Mouse (Mus musculus): ENCODE measurements around the gene Grip2. TPM values are rescaled to one million over a fixed set of nuclear protein-coding genes. Genes with fewer than 3 reads are reported as not detected.

Gene Grip2
- polyA plus RNA-seq, 1 experiment, result 0.33 TPM

- TF ChIP-seq POLR2A (IDR thresholded peaks at IDR 0.05; ENCODE audit: control insufficient read depth, low read depth, low read length), result no peak
- TF ChIP-seq CTCF (IDR thresholded peaks at IDR 0.05; ENCODE audit: control insufficient read depth, insufficient read depth, insufficient replicate concordance, low read depth, low read length), result no peak
- no peaks in the 10 kb centered on the region; the same call in 1 of the 2 replicates for H3K4me1 ChIP-seq (ENCODE audit: control insufficient read depth, insufficient read depth, low read length)
- H3K4me3 ChIP-seq (ENCODE audit: control insufficient read depth, low read depth, low read length), result no peak overlapping the region
- H3K27ac ChIP-seq (ENCODE audit: control insufficient read depth, insufficient read depth, low read depth, low read length), result no peak overlapping the region
- H3K36me3 ChIP-seq (ENCODE audit: control insufficient read depth, insufficient read depth, low read length), result no peaks in the 10 kb centered on the region
- H3K27me3 ChIP-seq (ENCODE audit: control insufficient read depth, insufficient read depth, low read length), result no peaks in the 10 kb centered on the region
Observed at GRCm38 (mm10) chr6:91732138-91732537, 94.9 kb downstream of the Grip2 start.

DNA sequence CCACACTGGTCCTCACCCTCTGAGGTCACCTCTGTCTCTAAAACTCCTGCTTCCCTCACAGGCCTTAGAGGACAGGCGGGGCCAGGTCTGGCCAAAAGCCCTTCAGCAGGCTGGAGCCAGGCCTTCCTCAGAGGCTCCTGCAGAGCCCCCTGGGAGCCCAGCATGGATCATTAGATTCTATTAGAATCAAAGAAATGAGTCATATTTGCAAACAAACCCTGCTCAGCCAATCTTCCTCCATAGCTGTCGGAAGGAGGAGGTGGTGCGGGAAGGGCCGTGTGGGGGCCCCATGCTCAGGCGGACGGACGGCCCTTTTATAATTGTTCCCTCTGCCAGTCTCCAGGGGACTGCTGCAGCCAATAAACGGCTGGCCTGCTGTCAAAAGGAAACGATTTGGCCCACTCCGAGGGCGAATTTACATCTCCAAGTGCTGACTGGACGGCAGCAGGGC lies 97.3 kb downstream of the Grip2 start:
- Histone ChIP-seq H3K27me3 (ENCODE audit: control insufficient read depth, insufficient read depth, low read length) (no peaks in the 10 kb centered on the region), H3K4me3 (ENCODE audit: control insufficient read depth, low read depth, low read length) (no peak overlapping the region), H3K4me1 (ENCODE audit: control insufficient read depth, insufficient read depth, low read length) (no peaks in the 10 kb centered on the region; the same call in 1 of the 2 replicates), H3K27ac (ENCODE audit: control insufficient read depth, insufficient read depth, low read depth, low read length) (no peak overlapping the region), H3K36me3 (ENCODE audit: control insufficient read depth, insufficient read depth, low read length) (no peaks in the 10 kb centered on the region)
- TF ChIP-seq CTCF (IDR thresholded peaks at IDR 0.05; ENCODE audit: control insufficient read depth, insufficient read depth, insufficient replicate concordance, low read depth, low read length) (no peak), POLR2A (IDR thresholded peaks at IDR 0.05; ENCODE audit: control insufficient read depth, low read depth, low read length) (no peak)

DNA sequence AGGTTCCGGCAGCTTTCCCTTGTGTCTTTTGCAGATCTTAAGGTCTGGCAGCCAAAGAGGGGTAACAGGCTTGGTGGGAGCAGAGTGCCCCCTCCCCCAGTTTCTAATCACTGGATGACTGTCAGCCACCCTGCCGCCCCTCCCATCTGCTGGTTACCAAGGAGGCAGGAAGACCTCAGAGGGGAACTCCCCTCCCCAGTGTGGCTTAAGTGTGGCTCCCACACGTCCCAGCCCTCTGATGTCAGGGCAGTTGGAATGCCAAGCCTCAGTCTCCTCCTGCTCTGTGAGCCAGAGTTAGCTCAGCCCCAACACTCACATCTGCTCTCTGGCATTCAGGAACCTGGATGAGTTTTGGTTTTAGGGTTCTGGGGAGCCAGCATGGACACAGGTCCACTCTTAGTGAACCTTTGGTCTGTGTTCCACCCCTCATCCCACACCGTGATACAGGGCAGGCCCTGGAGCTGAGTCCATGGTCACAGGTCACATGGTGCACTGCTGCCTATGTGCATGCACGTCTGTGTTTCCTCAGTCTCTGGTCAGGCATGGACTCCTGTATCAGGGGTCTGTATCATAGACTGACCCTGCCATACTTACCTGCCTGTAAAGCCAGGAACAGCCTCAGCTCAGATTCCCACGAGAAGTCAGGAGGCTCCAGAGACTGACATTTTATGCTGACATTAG lies 98.0 kb downstream of the Grip2 start:
- Histone ChIP-seq H3K4me3 (ENCODE audit: control insufficient read depth, low read depth, low read length) (no peak overlapping the region), H3K36me3 (ENCODE audit: control insufficient read depth, insufficient read depth, low read length) (no peaks in the 10 kb centered on the region), H3K4me1 (ENCODE audit: control insufficient read depth, insufficient read depth, low read length) (no peaks in the 10 kb centered on the region; the same call in 1 of the 2 replicates), H3K27me3 (ENCODE audit: control insufficient read depth, insufficient read depth, low read length) (no peaks in the 10 kb centered on the region), H3K27ac (ENCODE audit: control insufficient read depth, insufficient read depth, low read depth, low read length) (no peak overlapping the region)
- TF ChIP-seq CTCF (IDR thresholded peaks at IDR 0.05; ENCODE audit: control insufficient read depth, insufficient read depth, insufficient replicate concordance, low read depth, low read length) (no peak), POLR2A (IDR thresholded peaks at IDR 0.05; ENCODE audit: control insufficient read depth, low read depth, low read length) (no peak)

GRCm38 (mm10) chr6:91727361-91727760 lies 99.7 kb downstream of the Grip2 start:
- Histone ChIP-seq H3K4me3 (ENCODE audit: control insufficient read depth, low read depth, low read length) (no peak overlapping the region), H3K36me3 (ENCODE audit: control insufficient read depth, insufficient read depth, low read length) (no peaks in the 10 kb centered on the region), H3K4me1 (ENCODE audit: control insufficient read depth, insufficient read depth, low read length) (no peaks in the 10 kb centered on the region; the same call in 1 of the 2 replicates), H3K27ac (ENCODE audit: control insufficient read depth, insufficient read depth, low read depth, low read length) (no peak overlapping the region), H3K27me3 (ENCODE audit: control insufficient read depth, insufficient read depth, low read length) (no peaks in the 10 kb centered on the region)
- no peak for TF ChIP-seq POLR2A (IDR thresholded peaks at IDR 0.05; ENCODE audit: control insufficient read depth, low read depth, low read length)
- no peak for TF ChIP-seq CTCF (IDR thresholded peaks at IDR 0.05; ENCODE audit: control insufficient read depth, insufficient read depth, insufficient replicate concordance, low read depth, low read length)

GRCm38 (mm10) chr6:91721215-91721701 lies 105.8 kb downstream of the Grip2 start:
- no peak overlapping the region for H3K27ac ChIP-seq (ENCODE audit: control insufficient read depth, insufficient read depth, low read depth, low read length)
- H3K4me3 ChIP-seq (ENCODE audit: control insufficient read depth, low read depth, low read length), result no peak overlapping the region
- no peaks in the 10 kb centered on the region for H3K36me3 ChIP-seq (ENCODE audit: control insufficient read depth, insufficient read depth, low read length)
- TF ChIP-seq POLR2A (IDR thresholded peaks at IDR 0.05; ENCODE audit: control insufficient read depth, low read depth, low read length), result no peak
- TF ChIP-seq CTCF (IDR thresholded peaks at IDR 0.05; ENCODE audit: control insufficient read depth, insufficient read depth, insufficient replicate concordance, low read depth, low read length), result no peak
- peaks cover 3% of the 10 kb centered on the region; the same call in 1 of the 2 replicates for H3K4me1 ChIP-seq (ENCODE audit: control insufficient read depth, insufficient read depth, low read length)
- H3K27me3 ChIP-seq (ENCODE audit: control insufficient read depth, insufficient read depth, low read length), result no peaks in the 10 kb centered on the region

DNA sequence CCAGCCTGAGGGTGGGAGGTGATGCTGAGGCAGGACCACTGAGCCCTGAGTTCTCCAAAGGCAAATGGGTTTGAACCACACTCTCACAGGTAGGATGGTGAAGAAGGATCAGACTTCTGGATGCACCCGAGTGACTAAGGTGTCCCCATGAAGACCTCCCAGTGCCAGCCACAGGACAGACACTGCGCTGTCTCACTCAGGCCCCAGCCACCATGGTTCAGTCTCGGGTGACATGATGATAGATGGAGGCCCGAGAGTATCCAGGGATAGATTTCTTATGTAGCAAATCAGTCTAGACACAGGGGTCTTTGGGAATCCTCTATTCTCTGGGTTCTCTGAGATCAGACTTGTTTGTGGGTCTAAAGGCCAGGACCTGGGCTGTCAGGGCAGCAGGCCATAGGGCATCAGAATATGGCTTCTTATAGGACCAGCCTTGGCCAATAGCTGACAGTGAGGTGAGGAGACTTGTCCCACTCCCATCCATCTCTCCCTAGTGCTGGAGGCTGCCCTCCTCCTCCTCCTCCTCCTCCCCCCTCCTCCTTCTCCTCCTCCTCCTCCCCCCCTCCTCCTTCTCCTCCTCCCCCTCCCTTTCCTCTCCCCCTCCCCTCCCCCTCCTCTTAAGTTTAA lies 106.3 kb downstream of the Grip2 start:
- TF ChIP-seq CTCF (IDR thresholded peaks at IDR 0.05; ENCODE audit: control insufficient read depth, insufficient read depth, insufficient replicate concordance, low read depth, low read length) (no peak), POLR2A (IDR thresholded peaks at IDR 0.05; ENCODE audit: control insufficient read depth, low read depth, low read length) (no peak)
- Histone ChIP-seq H3K36me3 (ENCODE audit: control insufficient read depth, insufficient read depth, low read length) (no peaks in the 10 kb centered on the region), H3K27me3 (ENCODE audit: control insufficient read depth, insufficient read depth, low read length) (no peaks in the 10 kb centered on the region), H3K4me1 (ENCODE audit: control insufficient read depth, insufficient read depth, low read length) (peaks cover 3% of the 10 kb centered on the region; the same call in 1 of the 2 replicates), H3K27ac (ENCODE audit: control insufficient read depth, insufficient read depth, low read depth, low read length) (no peak overlapping the region), H3K4me3 (ENCODE audit: control insufficient read depth, low read depth, low read length) (no peak overlapping the region)

DNA sequence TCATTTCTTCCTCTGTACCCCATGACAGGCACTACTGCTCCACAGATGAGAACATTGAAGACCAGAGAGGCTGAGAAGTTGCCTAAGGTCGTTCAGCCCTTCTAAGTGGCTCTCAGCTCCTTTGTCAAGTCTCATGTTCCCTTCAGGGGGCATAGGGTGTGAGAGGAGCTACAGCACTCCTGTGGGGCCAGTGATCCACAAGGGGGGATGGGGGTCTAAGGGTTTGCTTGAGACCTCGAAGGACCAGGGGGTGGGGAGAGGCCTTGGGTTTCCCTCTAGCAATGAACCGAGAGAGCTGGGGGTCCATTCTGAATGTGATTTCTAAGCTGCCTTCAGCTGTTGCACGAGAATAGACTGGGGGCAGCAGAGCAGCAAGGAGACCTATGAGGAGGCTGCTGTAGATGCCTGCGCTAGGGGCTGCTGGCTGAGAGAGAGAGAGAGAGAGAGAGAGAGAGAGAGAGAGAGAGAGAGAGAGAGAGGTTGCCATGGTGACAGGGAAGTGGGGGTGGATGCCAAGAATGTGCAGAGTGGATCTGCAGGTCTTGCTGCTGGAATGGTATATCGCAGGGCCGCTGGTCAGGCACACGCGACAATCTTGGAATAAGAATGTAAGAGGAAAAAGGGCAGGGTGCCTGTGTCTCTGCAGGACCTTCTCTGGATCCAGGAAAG lies 107.1 kb downstream of the Grip2 start:
- peaks cover 3% of the 10 kb centered on the region; the same call in 1 of the 2 replicates for H3K4me1 ChIP-seq (ENCODE audit: control insufficient read depth, insufficient read depth, low read length)
- H3K4me3 ChIP-seq (ENCODE audit: control insufficient read depth, low read depth, low read length), result no peak overlapping the region
- TF ChIP-seq POLR2A (IDR thresholded peaks at IDR 0.05; ENCODE audit: control insufficient read depth, low read depth, low read length) (no peak), CTCF (IDR thresholded peaks at IDR 0.05; ENCODE audit: control insufficient read depth, insufficient read depth, insufficient replicate concordance, low read depth, low read length) (no peak)
- H3K36me3 ChIP-seq (ENCODE audit: control insufficient read depth, insufficient read depth, low read length), result no peaks in the 10 kb centered on the region
- H3K27me3 ChIP-seq (ENCODE audit: control insufficient read depth, insufficient read depth, low read length), result no peaks in the 10 kb centered on the region
- no peak overlapping the region for H3K27ac ChIP-seq (ENCODE audit: control insufficient read depth, insufficient read depth, low read depth, low read length)
